Mouse (Mus musculus) liver, embryonic 14.5 days (tissue): ENCODE data around the gene Myh6.

Source experiments
- CTCF ChIP-seq: IDR thresholded peaks from 2 replicates; pipeline ENCODE4 v1.5.1; 2016; ENCODE audit warnings: antibody characterized with exemption, low read depth, control low read depth
- EP300 ChIP-seq: IDR thresholded peaks from 2 replicates; pipeline ENCODE4 v1.6.1; 2016; ENCODE audit warnings: antibody characterized with exemption, low read depth

DNA sequence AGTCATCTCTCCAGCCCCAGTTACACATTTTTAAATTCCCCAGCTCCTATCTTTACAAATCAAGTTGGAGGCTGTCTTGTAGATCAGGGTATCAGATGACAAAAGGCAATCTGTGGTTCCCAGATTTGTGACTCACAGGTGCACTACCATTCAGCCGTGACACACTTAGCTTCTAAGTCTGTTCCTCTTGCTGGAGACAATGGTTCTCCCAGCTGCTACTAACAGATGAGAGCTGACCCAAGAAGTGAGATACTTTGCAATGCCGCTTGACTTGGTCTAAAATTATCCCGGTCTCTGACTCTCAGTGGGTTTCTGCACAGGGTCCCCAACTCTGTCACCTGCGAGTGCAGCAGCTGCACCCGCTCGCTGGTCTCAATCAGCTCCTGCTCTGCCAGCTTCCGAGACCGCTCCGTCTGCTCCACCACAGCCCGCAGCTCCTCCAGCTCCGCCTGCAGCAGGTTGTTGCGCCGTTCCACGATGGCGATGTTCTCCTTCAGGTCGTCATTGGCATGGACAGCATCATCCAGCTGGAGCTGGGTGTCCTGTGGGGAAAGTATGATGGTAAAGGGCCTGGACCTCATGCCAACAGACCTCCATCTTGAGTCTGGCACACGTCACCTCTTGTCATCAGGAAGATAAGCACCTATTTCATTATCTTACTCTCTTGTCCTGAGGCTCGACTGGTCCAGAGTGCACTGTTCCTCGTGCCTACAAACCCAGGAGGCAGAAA, 20.6 kb downstream of the Myh6 start:
- TF ChIP-seq CTCF, result no peak
- TF ChIP-seq EP300, result no peak
